Mouse (Mus musculus): Measurements from ENCODE around the gene Tmem88b. TPM values are rescaled to one million over a fixed set of nuclear protein-coding genes. Genes with fewer than 3 reads are reported as not detected.

Tmem88b gene
- total and polyA plus RNA-seq, 3 experiments: 0.19 to 0.32 TPM; not detected in 1

- Histone ChIP-seq H3K79me2 (ENCODE audit: control insufficient read depth, insufficient read depth, low read length, poor library complexity) (no peaks in the 10 kb centered on the region; the same call in 1 of the 2 replicates), H3K9ac (ENCODE audit: control insufficient read depth, low read depth, low read length, poor library complexity, severe bottlenecking) (no peak overlapping the region), H3K27ac (ENCODE audit: control insufficient read depth, low read depth, low read length) (no peak overlapping the region), H3K4me1 (ENCODE audit: control insufficient read depth in 1 of 2, insufficient read depth in 2 of 2, low read length in 2 of 2) (peaks cover 18 to 24% of the 10 kb centered on the region in 2 experiments), H3K36me3 (ENCODE audit: control insufficient read depth in 1 of 2, insufficient read depth in 2 of 2, low read length in 2 of 2) (peaks cover 0 to 16% of the 10 kb centered on the region in 2 experiments; a peak in 2 of 4 replicates), H3K4me3 (ENCODE audit: control insufficient read depth in 1 of 2, insufficient read depth in 1 of 2, low read depth in 2 of 2, low read length in 2 of 2) (no peak overlapping the region), H3K9me3 (replicated peaks; ENCODE audit: insufficient read depth, low read length) (no peaks in the 10 kb centered on the region), H3K27me3 (ENCODE audit: control insufficient read depth in 1 of 2, insufficient read depth in 2 of 2, low read length in 2 of 2) (no peaks in the 10 kb centered on the region)
- no peak for TF ChIP-seq MAFK (IDR thresholded peaks at IDR 0.05; ENCODE audit: borderline replicate concordance, low read depth, low read length)
- no peak for TF ChIP-seq MAZ (IDR thresholded peaks at IDR 0.05; ENCODE audit: low read depth, low read length)
- no peak for TF ChIP-seq RAD21 (IDR thresholded peaks at IDR 0.05; ENCODE audit: low read depth, low read length)
- no peak for TF ChIP-seq UBTF (IDR thresholded peaks at IDR 0.05; ENCODE audit: borderline replicate concordance, insufficient read depth, low read depth, low read length)
- no peak for TF ChIP-seq JUND (IDR thresholded peaks at IDR 0.05; ENCODE audit: low read depth, low read length)
- TF ChIP-seq TBP (IDR thresholded peaks at IDR 0.05; ENCODE audit: low read depth, low read length): no peak
- TF ChIP-seq POLR2A (IDR thresholded peaks at IDR 0.05; ENCODE audit: control insufficient read depth in 1 of 2, insufficient read depth in 1 of 2, low read depth in 1 of 2, low read length in 2 of 2, poor library complexity in 1 of 2): no peak
- TF ChIP-seq ZKSCAN1 (IDR thresholded peaks at IDR 0.05; ENCODE audit: low read depth, low read length): no peak
- no peak for TF ChIP-seq CHD2 (IDR thresholded peaks at IDR 0.05; ENCODE audit: low read length)
- TF ChIP-seq MXI1 (IDR thresholded peaks at IDR 0.05; ENCODE audit: low read depth, low read length): no peak
- TF ChIP-seq KAT2A (conservative IDR thresholded peaks at IDR 0.05; ENCODE audit: low read depth, low read length): no peak
- TF ChIP-seq ZC3H11A (IDR thresholded peaks at IDR 0.05; ENCODE audit: low read depth, low read length): no peak
- no peak for DNase-seq (ENCODE audit: low read depth, low spot score)
Observed at GRCm38 (mm10) chr4:155780895-155781294, 4.8 kb downstream of the Tmem88b start.

GRCm38 (mm10) chr4:155779498-155779897 is 6.2 kb downstream of the Tmem88b start:
- DNase-seq (ENCODE audit: low read depth, low spot score): no peak
- Histone ChIP-seq H3K27me3 (ENCODE audit: control insufficient read depth in 1 of 2, insufficient read depth in 2 of 2, low read length in 2 of 2) (no peaks in the 10 kb centered on the region), H3K4me1 (ENCODE audit: control insufficient read depth in 1 of 2, insufficient read depth in 2 of 2, low read length in 2 of 2) (peaks cover 10 to 22% of the 10 kb centered on the region in 2 experiments), H3K79me2 (ENCODE audit: control insufficient read depth, insufficient read depth, low read length, poor library complexity) (no peaks in the 10 kb centered on the region; the same call in 1 of the 2 replicates), H3K9ac (ENCODE audit: control insufficient read depth, low read depth, low read length, poor library complexity, severe bottlenecking) (no peak overlapping the region), H3K27ac (ENCODE audit: control insufficient read depth, low read depth, low read length) (no peak overlapping the region), H3K36me3 (ENCODE audit: control insufficient read depth in 1 of 2, insufficient read depth in 2 of 2, low read length in 2 of 2) (peaks cover 0 to 10% of the 10 kb centered on the region in 2 experiments; a peak in 2 of 4 replicates), H3K4me3 (ENCODE audit: control insufficient read depth in 1 of 2, insufficient read depth in 1 of 2, low read depth in 2 of 2, low read length in 2 of 2) (no peak overlapping the region), H3K9me3 (replicated peaks; ENCODE audit: insufficient read depth, low read length) (no peaks in the 10 kb centered on the region)
- no peak for TF ChIP-seq SMC3 (IDR thresholded peaks at IDR 0.05; ENCODE audit: low read depth, low read length)
- TF ChIP-seq CHD2 (IDR thresholded peaks at IDR 0.05; ENCODE audit: low read length): no peak
- no peak for TF ChIP-seq MEF2A (IDR thresholded peaks at IDR 0.05; ENCODE audit: extremely low read depth, insufficient replicate concordance, low read depth, low read length, poor library complexity, severe bottlenecking)
- no peak for TF ChIP-seq RAD21 (IDR thresholded peaks at IDR 0.05; ENCODE audit: low read depth, low read length)
- no peak for TF ChIP-seq NELFE (IDR thresholded peaks at IDR 0.05; ENCODE audit: low read depth, low read length)
- no peak for TF ChIP-seq POLR2AphosphoS2 (IDR thresholded peaks at IDR 0.05; ENCODE audit: low read length)
- TF ChIP-seq CHD1 (IDR thresholded peaks at IDR 0.05; ENCODE audit: low read depth, low read length): no peak
- TF ChIP-seq MYC (IDR thresholded peaks at IDR 0.05; ENCODE audit: low read depth, low read length): no peak
- no peak for TF ChIP-seq UBTF (IDR thresholded peaks at IDR 0.05; ENCODE audit: borderline replicate concordance, insufficient read depth, low read depth, low read length)
- TF ChIP-seq MXI1 (IDR thresholded peaks at IDR 0.05; ENCODE audit: low read depth, low read length): no peak
- no peak for TF ChIP-seq POLR2AphosphoS5 (IDR thresholded peaks at IDR 0.05; ENCODE audit: borderline replicate concordance, low read depth, low read length)
- TF ChIP-seq ZKSCAN1 (IDR thresholded peaks at IDR 0.05; ENCODE audit: low read depth, low read length): no peak
- no peak for TF ChIP-seq ZMIZ1 (IDR thresholded peaks at IDR 0.05; ENCODE audit: low read depth, low read length)
- TF ChIP-seq MAFK (IDR thresholded peaks at IDR 0.05; ENCODE audit: borderline replicate concordance, low read depth, low read length): no peak
- TF ChIP-seq GABPA (IDR thresholded peaks at IDR 0.05; ENCODE audit: low read depth, low read length): no peak
- TF ChIP-seq USF2 (IDR thresholded peaks at IDR 0.05; ENCODE audit: borderline replicate concordance in 1 of 2, insufficient read depth in 1 of 2, low read depth in 1 of 2, low read length in 2 of 2): no peak
- no peak for TF ChIP-seq HCFC1 (IDR thresholded peaks at IDR 0.05; ENCODE audit: low read depth, low read length)
- no peak for TF ChIP-seq EP300 (IDR thresholded peaks at IDR 0.05; ENCODE audit: low read depth in 1 of 2, low read length in 2 of 2)
- TF ChIP-seq GATA1 (IDR thresholded peaks at IDR 0.05; ENCODE audit: low read depth, low read length): no peak
